Mouse (Mus musculus) liver, embryonic 14.5 days (tissue): ENCODE data around the gene Gm47841. TPM values are rescaled to one million over a fixed set of nuclear protein-coding genes. Genes with fewer than 3 reads are reported as not detected.

ENCODE experiments used
- ATAC-seq: fragments of 200-750 bp; cut with Nextera tagmentation; 2 replicates; pipeline ENCODE4 v1.8.0; 2017; ENCODE audit warnings: moderate number of reproducible peaks, mild to moderate bottlenecking, moderate library complexity; ENCODE audit not compliant: insufficient read depth
- DNase-seq, 3 experiments: peaks; one replicate each; pipeline ENCODE4 v3.0.0-alpha.2; 2012 to 2013; ENCODE audit warnings: low read depth in 3 of 3, low spot score in 3 of 3
- H3K27ac ChIP-seq: fragments of 300-500 bp; sonication (generic); 2 replicates; pipeline ENCODE4 v1.5.1; 2014; ENCODE audit warnings: moderate library complexity, mild to moderate bottlenecking, control low read depth, inconsistent platforms
- H3K27me3 ChIP-seq: fragments of 300-500 bp; sonication (generic); 2 replicates; pipeline ENCODE4 v1.6.1; 2014; ENCODE audit warnings: mild to moderate bottlenecking, low read length, moderate library complexity; ENCODE audit not compliant: control insufficient read depth, insufficient read depth
- H3K36me3 ChIP-seq: fragments of 300-500 bp; sonication (generic); replicated peaks from 2 replicates; pipeline ENCODE4 v1.6.1; 2014; ENCODE audit warnings: low read depth; ENCODE audit not compliant: control insufficient read depth, insufficient read depth
- H3K4me1 ChIP-seq, 2 experiments: fragments of 200-500 bp in 1 of 2; fragments of 300-500 bp in 1 of 2; sonication (generic) in 1 of 2; replicated peaks; 2 replicates each; pipeline ENCODE4 v1.6.1; 2012 to 2014; ENCODE audit warnings: antibody characterized with exemption in 1 of 2, inconsistent platforms in 1 of 2, low read length in 1 of 2; ENCODE audit not compliant: control insufficient read depth in 2 of 2, insufficient read depth in 2 of 2
- H3K4me2 ChIP-seq: fragments of 300-500 bp; sonication (generic); 2 replicates; pipeline ENCODE4 v1.6.1; 2014; ENCODE audit warnings: low read depth, mild to moderate bottlenecking, control low read depth, moderate library complexity
- H3K4me3 ChIP-seq, 2 experiments: fragments of 200-500 bp in 1 of 2; fragments of 300-500 bp in 1 of 2; sonication (generic) in 1 of 2; 2 replicates each; pipeline ENCODE4 v1.5.1; 2012 to 2014; ENCODE audit warnings: low read depth in 2 of 2, low read length in 2 of 2, mild to moderate bottlenecking in 2 of 2, control low read depth in 1 of 2, inconsistent platforms in 1 of 2, moderate library complexity in 1 of 2; ENCODE audit not compliant: insufficient read depth in 1 of 2
- H3K9ac ChIP-seq: fragments of 300-500 bp; sonication (generic); replicated peaks from 2 replicates; pipeline ENCODE4 v1.6.1; 2014; ENCODE audit warnings: mild to moderate bottlenecking, control low read depth, moderate library complexity
- H3K9me3 ChIP-seq: fragments of 300-500 bp; sonication (generic); 2 replicates; pipeline ENCODE4 v1.6.1; 2016; ENCODE audit warnings: low read length, mixed read lengths; ENCODE audit not compliant: control insufficient read depth
- CTCF ChIP-seq: IDR thresholded peaks from 2 replicates; pipeline ENCODE4 v1.5.1; 2016; ENCODE audit warnings: antibody characterized with exemption, low read depth, control low read depth
- EP300 ChIP-seq: IDR thresholded peaks from 2 replicates; pipeline ENCODE4 v1.6.1; 2016; ENCODE audit warnings: antibody characterized with exemption, low read depth
- WGBS: fragments of 180-500 bp; shearing (Covaris S2); extraction: QIAGEN DNeasy Blood & Tissue Kit; methylation state at CpG from one replicate; pipeline ENCODE4 v1.1.7; 2014; ENCODE audit not compliant: insufficient replicate concordance; 5-methylcytosine and 5-hydroxymethylcytosine counted together
- polyA plus RNA-seq, 2 experiments: library from polyadenylated mRNA; depleted of rRNA in 1 of 2; stranded (reverse) in 1 of 2; unstranded in 1 of 2; fragments of >200 nt; fragmentation: Nextera tagmentation in 1 of 2; extraction: Ambion mirVana in 1 of 2; gene quantifications; 2 replicates each; pipeline versions ENCODE4 v1.2.1 to v1.2.3; 2012 to 2014

The Gm47841 gene
- polyA plus RNA-seq, 2 experiments: not detected

DNA sequence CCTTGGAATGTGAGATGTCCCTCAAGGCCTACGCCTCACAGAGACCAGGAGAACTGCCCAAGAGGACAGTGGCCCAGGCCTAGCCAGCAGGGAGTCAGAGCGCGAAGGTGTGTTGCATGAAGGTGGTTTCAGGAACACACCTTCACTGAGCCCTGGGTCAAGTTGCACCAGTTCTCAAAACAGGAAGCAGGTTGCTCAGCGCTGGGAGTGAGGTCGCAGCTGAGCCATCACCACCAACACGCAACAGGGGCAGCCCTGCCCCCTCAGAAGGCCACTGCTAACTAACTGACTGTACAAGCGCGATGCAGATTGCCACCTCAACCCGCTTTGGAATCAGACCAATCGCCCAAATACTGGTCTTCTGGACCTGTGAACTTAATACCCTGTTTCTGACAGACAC lies 37.3 kb upstream of the Gm47841 start:
- no peak for ATAC-seq
- TF ChIP-seq EP300: no peak
- TF ChIP-seq CTCF: no peak
- no peaks in the 10 kb centered on the region for H3K36me3 ChIP-seq
- no peak overlapping the region for H3K9ac ChIP-seq
- H3K4me1 ChIP-seq: 0 out of 4 replicates have a peak, but pooled peaks cover 0 to 2% of the 10 kb centered on the region in 2 experiments
- no peak overlapping the region for H3K27ac ChIP-seq
- H3K4me3 ChIP-seq: no peak overlapping the region
- WGBS: 40% methylated on average over 10 of the region's 10 CpGs
- peaks cover under 1% of the 10 kb centered on the region; the same call in 1 of the 2 replicates for H3K27me3 ChIP-seq
- no peaks in the 10 kb centered on the region for H3K9me3 ChIP-seq
- DNase-seq: no peak
- H3K4me2 ChIP-seq: no peak overlapping the region

- DNase-seq (no peak), ATAC-seq (no peak)
- TF ChIP-seq CTCF (no peak), EP300 (no peak)
- Histone ChIP-seq H3K9me3 (no peaks in the 10 kb centered on the region), H3K4me1 (peaks cover 0 to 2% of the 10 kb centered on the region in 2 experiments; a peak in 1 of 4 replicates), H3K9ac (no peak overlapping the region), H3K4me3 (no peak overlapping the region), H3K27ac (no peak overlapping the region), H3K36me3 (no peaks in the 10 kb centered on the region), H3K4me2 (no peak overlapping the region), H3K27me3 (peaks cover 23% of the 10 kb centered on the region)
- 48% methylated on average over 4 of the region's 4 CpGs for WGBS
Observed at GRCm38 (mm10) chr15:101082236-101082635, 35.0 kb upstream of the Gm47841 start.

- peaks cover 33% of the 10 kb centered on the region for H3K27me3 ChIP-seq
- WGBS: 43% methylated on average over 7 of the region's 7 CpGs
- H3K36me3 ChIP-seq: no peaks in the 10 kb centered on the region
- no peak for DNase-seq
- no peaks in the 10 kb centered on the region for H3K9me3 ChIP-seq
- H3K27ac ChIP-seq: no peak overlapping the region
- no peak overlapping the region for H3K4me3 ChIP-seq
- H3K4me1 ChIP-seq: peaks cover 0 to 2% of the 10 kb centered on the region in 2 experiments; a peak in 1 of 4 replicates
- no peak overlapping the region for H3K9ac ChIP-seq
- H3K4me2 ChIP-seq: no peak overlapping the region
- TF ChIP-seq CTCF (no peak), EP300 (no peak)
- no peak for ATAC-seq
Observed at GRCm38 (mm10) chr15:101081035-101081548, 33.9 kb upstream of the Gm47841 start.

DNA sequence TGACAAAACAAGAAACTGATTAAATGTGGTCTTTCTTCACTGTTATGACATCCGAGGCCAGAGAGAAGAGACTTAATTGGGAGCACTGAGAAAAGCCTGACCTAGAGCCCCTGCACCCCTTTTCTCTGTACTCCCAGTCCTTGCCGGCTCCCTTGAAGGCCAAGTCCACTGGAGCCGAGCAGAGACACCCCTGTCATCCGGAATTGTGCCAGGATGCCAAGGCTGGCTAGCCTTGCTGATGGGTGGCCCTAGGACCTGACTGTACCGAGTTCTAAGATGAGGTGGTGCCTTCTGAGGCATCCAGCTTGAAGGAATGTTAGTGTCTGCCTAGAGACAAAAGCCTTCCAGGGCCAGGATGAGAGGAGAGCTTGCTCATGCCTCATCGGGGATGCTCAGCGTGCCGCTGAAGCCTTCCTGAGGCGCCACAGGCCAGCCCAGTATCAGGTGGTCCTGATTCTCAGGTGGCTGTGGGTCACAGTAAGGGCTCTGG lies 32.9 kb upstream of the Gm47841 start:
- no peak for ATAC-seq
- Histone ChIP-seq H3K4me1 (peaks cover 0 to 2% of the 10 kb centered on the region in 2 experiments; a peak in 1 of 4 replicates), H3K9me3 (no peaks in the 10 kb centered on the region), H3K4me3 (no peak overlapping the region), H3K4me2 (no peak overlapping the region), H3K9ac (no peak overlapping the region), H3K27me3 (peaks cover 38% of the 10 kb centered on the region), H3K36me3 (no peaks in the 10 kb centered on the region), H3K27ac (no peak overlapping the region)
- no peak for TF ChIP-seq EP300
- no peak for TF ChIP-seq CTCF
- no peak for DNase-seq
- 67% methylated on average over 9 of the region's 9 CpGs for WGBS

DNA sequence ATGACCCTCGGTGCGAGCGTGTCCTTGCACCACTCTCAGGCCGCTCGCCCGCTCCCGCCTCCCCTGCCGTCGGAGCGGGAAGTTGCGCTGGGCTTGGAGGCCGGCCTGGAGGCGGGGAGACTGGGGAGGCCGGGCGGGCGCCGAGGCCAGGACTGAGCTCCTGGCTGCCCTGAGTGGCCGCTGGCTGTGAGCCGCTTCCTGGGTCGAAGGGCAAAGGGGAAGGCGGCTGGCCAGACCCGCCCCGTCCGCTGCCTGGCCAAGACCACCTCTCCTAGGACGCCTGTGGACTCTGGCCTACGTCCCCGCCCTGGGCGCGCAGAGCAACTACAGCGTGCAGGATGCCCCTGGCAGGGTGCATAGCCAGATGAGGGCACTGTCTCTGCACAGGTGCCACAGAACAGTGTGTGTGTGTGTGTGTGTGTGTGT lies 31.5 kb upstream of the Gm47841 start:
- TF ChIP-seq EP300 (no peak), CTCF (peak; percentile 24; the same call in 1 of the 2 replicates)
- WGBS: 4% methylated on average over 26 of the region's 30 CpGs
- H3K27ac ChIP-seq: no peak overlapping the region
- peak overlapping the region; percentile 31 for H3K4me2 ChIP-seq
- peak in 2 of 3 experiments; percentile 26 to 39 for DNase-seq
- no peaks in the 10 kb centered on the region for H3K36me3 ChIP-seq
- peak; percentile 78 for ATAC-seq
- peaks cover 0 to 2% of the 10 kb centered on the region in 2 experiments; a peak in 1 of 4 replicates for H3K4me1 ChIP-seq
- H3K9ac ChIP-seq: no peak overlapping the region
- peak overlapping the region; percentile 47 to 57 for H3K4me3 ChIP-seq
- no peaks in the 10 kb centered on the region for H3K9me3 ChIP-seq
- peaks cover 38% of the 10 kb centered on the region for H3K27me3 ChIP-seq
